Mouse (Mus musculus) heart, embryonic 12.5 days (tissue): ENCODE measurements around the gene Alg11. TPM values are rescaled to one million over a fixed set of nuclear protein-coding genes. Genes with fewer than 3 reads are reported as not detected.

Experiments used
- ATAC-seq: fragments of 200-750 bp; cut with Nextera tagmentation; 2 replicates; pipeline ENCODE4 v1.8.0; 2017; ENCODE audit warnings: moderate TSS enrichment, moderate library complexity; ENCODE audit not compliant: insufficient number of reproducible peaks, low FRiP score
- H3K27ac ChIP-seq: fragments of 300-500 bp; sonication (generic); 2 replicates; pipeline ENCODE4 v1.5.1; 2016; ENCODE audit warnings: mild to moderate bottlenecking, moderate library complexity; ENCODE audit not compliant: poor library complexity, severe bottlenecking
- H3K27me3 ChIP-seq: fragments of 300-500 bp; sonication (generic); replicated peaks from 2 replicates; pipeline ENCODE4 v1.6.1; 2016; ENCODE audit warnings: mild to moderate bottlenecking, moderate library complexity
- H3K36me3 ChIP-seq: fragments of 300-500 bp; sonication (generic); 2 replicates; pipeline ENCODE4 v1.6.1; 2016; ENCODE audit warnings: mild to moderate bottlenecking, moderate library complexity
- H3K4me1 ChIP-seq: fragments of 300-500 bp; sonication (generic); replicated peaks from 2 replicates; pipeline ENCODE4 v1.6.1; 2016; ENCODE audit warnings: mild to moderate bottlenecking
- H3K4me2 ChIP-seq: fragments of 300-500 bp; sonication (generic); 2 replicates; pipeline ENCODE4 v1.6.1; 2016; ENCODE audit warnings: mild to moderate bottlenecking, moderate library complexity
- H3K4me3 ChIP-seq: fragments of 300-500 bp; sonication (generic); 2 replicates; pipeline ENCODE4 v1.5.1; 2016; ENCODE audit warnings: mild to moderate bottlenecking
- H3K9ac ChIP-seq: fragments of 300-500 bp; sonication (generic); 2 replicates; pipeline ENCODE4 v1.6.1; 2016; ENCODE audit warnings: mild to moderate bottlenecking, moderate library complexity
- H3K9me3 ChIP-seq: fragments of 300-500 bp; sonication (generic); replicated peaks from 2 replicates; pipeline ENCODE4 v1.6.1; 2016; ENCODE audit warnings: mild to moderate bottlenecking, moderate library complexity
- WGBS: fragments of 180-500 bp; shearing (Covaris S2); methylation state at CpG from one replicate; pipeline ENCODE4 v1.1.7; 2016; 5-methylcytosine and 5-hydroxymethylcytosine counted together
- polyA plus RNA-seq: library from polyadenylated mRNA; unstranded; fragments of >200 nt; fragmentation: Nextera tagmentation; extraction: Ambion mirVana; gene quantifications from 2 replicates; pipeline ENCODE4 v1.2.1, GENCODE M21; 2016

Alg11 gene
- polyA plus RNA-seq, 1 experiment from 2014 or later = 29.1 TPM

GRCm38 (mm10) chr8:22061126-22061525 lies 605 bp downstream of the Alg11 start:
- ATAC-seq = no peak
- H3K9me3 ChIP-seq = no peaks in the 10 kb centered on the region
- no peak overlapping the region for H3K9ac ChIP-seq
- 1% methylated on average over 3 of the region's 3 CpGs for WGBS
- H3K27ac ChIP-seq = no peak overlapping the region
- H3K4me1 ChIP-seq = peaks cover 3% of the 10 kb centered on the region; the same call in 1 of the 2 replicates
- peaks cover 16% of the 10 kb centered on the region for H3K27me3 ChIP-seq
- peaks cover 33% of the 10 kb centered on the region for H3K36me3 ChIP-seq
- H3K4me2 ChIP-seq = peak overlapping the region; percentile 70
- peak overlapping the region; percentile 76 for H3K4me3 ChIP-seq

GRCm38 (mm10) chr8:22079313-22080007 lies 18.9 kb downstream of the Alg11 start:
- WGBS = 83% methylated on average over 9 of the region's 9 CpGs
- H3K4me2 ChIP-seq = no peak overlapping the region

GRCm38 (mm10) chr8:22089226-22089625 lies 28.7 kb downstream of the Alg11 start:
- Histone ChIP-seq H3K36me3 (no peaks in the 10 kb centered on the region), H3K4me2 (no peak overlapping the region), H3K4me1 (no peaks in the 10 kb centered on the region), H3K9ac (no peak overlapping the region), H3K27ac (no peak overlapping the region), H3K27me3 (no peaks in the 10 kb centered on the region), H3K9me3 (no peaks in the 10 kb centered on the region), H3K4me3 (no peak overlapping the region)
- ATAC-seq = no peak
- WGBS = 97% methylated on average over 4 of the region's 4 CpGs

More at GRCm38 (mm10) chr8:22079313-22080007, 18.9 kb downstream of the Alg11 start:
- no peaks in the 10 kb centered on the region for H3K36me3 ChIP-seq
- no peaks in the 10 kb centered on the region for H3K9me3 ChIP-seq
- H3K27me3 ChIP-seq = no peaks in the 10 kb centered on the region
- no peak for ATAC-seq
- no peak overlapping the region for H3K9ac ChIP-seq
- peaks cover 9% of the 10 kb centered on the region; the same call in 1 of the 2 replicates for H3K4me1 ChIP-seq
- no peak overlapping the region for H3K27ac ChIP-seq
- H3K4me3 ChIP-seq = no peak overlapping the region

DNA sequence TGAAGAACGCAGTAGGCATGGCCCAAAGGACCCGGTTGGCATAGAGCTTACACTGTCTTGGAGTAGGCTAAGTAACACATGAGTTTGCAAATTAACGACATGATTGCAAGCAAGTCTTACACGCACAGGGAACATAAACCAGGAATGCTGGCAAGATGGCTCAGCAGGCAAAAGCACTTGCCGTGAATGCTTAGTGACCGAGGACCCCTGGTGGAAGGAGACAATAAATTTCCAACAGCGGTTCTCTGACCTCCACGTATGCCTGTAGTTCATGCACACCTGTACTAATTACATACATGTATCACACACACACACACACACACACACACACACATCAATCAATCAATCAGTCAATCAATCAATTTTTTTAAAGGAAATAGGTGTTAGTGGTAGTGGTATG lies 31.0 kb downstream of the Alg11 start:
- Histone ChIP-seq H3K36me3 (no peaks in the 10 kb centered on the region), H3K9me3 (no peaks in the 10 kb centered on the region), H3K27me3 (no peaks in the 10 kb centered on the region), H3K27ac (no peak overlapping the region), H3K4me3 (no peak overlapping the region), H3K9ac (no peak overlapping the region), H3K4me1 (no peaks in the 10 kb centered on the region), H3K4me2 (no peak overlapping the region)
- ATAC-seq = no peak
- 48% methylated on average over 8 of the region's 8 CpGs for WGBS

DNA sequence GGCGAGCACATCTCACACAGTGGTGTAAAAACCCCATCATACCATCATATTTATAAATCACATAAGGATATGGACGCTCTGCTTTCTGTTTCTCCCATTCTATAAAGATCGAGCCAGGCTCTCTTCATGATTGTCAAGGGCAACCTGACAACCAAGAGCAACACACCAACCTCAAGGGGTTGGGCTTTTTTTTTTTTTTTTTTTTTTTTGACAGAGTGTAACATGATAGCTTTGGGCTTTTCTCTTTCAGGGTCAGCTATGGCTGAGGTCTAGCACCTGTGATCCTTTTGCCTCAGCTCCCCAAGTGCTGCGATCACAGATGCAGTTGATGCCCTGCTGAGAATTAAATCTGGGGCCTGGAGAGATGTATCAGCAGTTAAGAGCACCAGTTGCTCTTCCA lies 46.5 kb downstream of the Alg11 start:
- Histone ChIP-seq H3K27me3 (no peaks in the 10 kb centered on the region), H3K4me3 (no peak overlapping the region), H3K4me2 (no peak overlapping the region), H3K36me3 (no peaks in the 10 kb centered on the region), H3K9ac (no peak overlapping the region), H3K9me3 (no peaks in the 10 kb centered on the region), H3K27ac (no peak overlapping the region), H3K4me1 (no peaks in the 10 kb centered on the region)
- ATAC-seq = no peak
- 62% methylated on average over 4 of the region's 4 CpGs for WGBS

Other genes with a start within 250 kb of the Alg11 start
- not detected in 2 replicates for gene Defb50, start 237.2 kb upstream of the Alg11 start, polyA plus RNA-seq
- gene Defb2, start 220.8 kb upstream of the Alg11 start, polyA plus RNA-seq = not detected in 2 replicates
- not detected in 2 replicates for gene Defb10, start 201.8 kb upstream of the Alg11 start, polyA plus RNA-seq
- gene Defb9, start 175.3 kb upstream of the Alg11 start, polyA plus RNA-seq = not detected in 2 replicates
- gene Defb11, start 154.3 kb upstream of the Alg11 start, polyA plus RNA-seq = not detected in 2 replicates
- not detected in 2 replicates for gene Defb15, start 128.0 kb upstream of the Alg11 start, polyA plus RNA-seq
- not detected in 2 replicates for gene Defb35, start 122.4 kb upstream of the Alg11 start, polyA plus RNA-seq
- not detected in 2 replicates for gene Defb13, start 114.0 kb upstream of the Alg11 start, polyA plus RNA-seq
- gene Fam90a1a, start 102.0 kb upstream of the Alg11 start, polyA plus RNA-seq = not detected in 2 replicates
- gene Ccdc70, start 90.9 kb upstream of the Alg11 start, polyA plus RNA-seq = not detected in 2 replicates
- 2.4 and 2.9 TPM in 2 replicates for gene Atp7b, start 416 bp upstream of the Alg11 start, polyA plus RNA-seq
- 0.11 TPM in 1 of 2 replicates, not detected in the other for gene Nek5, start 64.3 kb downstream of the Alg11 start, polyA plus RNA-seq
- 4.7 and 5.0 TPM in 2 replicates for gene Nek3, start 105.7 kb downstream of the Alg11 start, polyA plus RNA-seq
- gene Ckap2, start 125.1 kb downstream of the Alg11 start, polyA plus RNA-seq = 33.0 and 35.9 TPM in 2 replicates
- gene Vps36, start 132.1 kb downstream of the Alg11 start, polyA plus RNA-seq = 23.8 and 24.2 TPM in 2 replicates
- 17.2 and 18.7 TPM in 2 replicates for gene Thsd1, start 166.6 kb downstream of the Alg11 start, polyA plus RNA-seq
- gene Tpte, start 222.7 kb downstream of the Alg11 start, polyA plus RNA-seq = not detected in 2 replicates